Mouse (Mus musculus) gastrocnemius, postnatal 25 days (tissue): Measurements from ENCODE around the gene Spata31d1b. TPM values are rescaled to one million over a fixed set of nuclear protein-coding genes. Genes with fewer than 3 reads are reported as not detected.
"Not testable (repeated sequence)": the region's sequence is repeated elsewhere in the genome, so short reads cannot be mapped to it uniquely, and the experiment has no call there.

Source experiments
- DNase-seq: peaks from one replicate; pipeline ENCODE4 v3.0.0; 2022
- total RNA-seq, 2 experiments: library from RNA; stranded (reverse); gene quantifications; 1 replicate in 1 of 2; 2 replicates in 1 of 2; pipeline ENCODE4 v1.2.3; 2021

Spata31d1b gene
- total RNA-seq, 2 experiments from 2014 or later = not detected

GRCm38 (mm10) chr13:59695781-59696180, 16.3 kb upstream of the Spata31d1b start:
- no peak for DNase-seq

- no peak for DNase-seq
Observed at GRCm38 (mm10) chr13:59699131-59699530, 13.0 kb upstream of the Spata31d1b start.

- DNase-seq = not testable (repeated sequence)
Observed at GRCm38 (mm10) chr13:59700137-59700536, 11.9 kb upstream of the Spata31d1b start.

- no peak for DNase-seq
Observed at GRCm38 (mm10) chr13:59703514-59703913, 8.6 kb upstream of the Spata31d1b start.

- DNase-seq = no peak
Observed at GRCm38 (mm10) chr13:59704562-59704961, 7.5 kb upstream of the Spata31d1b start.

- DNase-seq = no peak
Observed at GRCm38 (mm10) chr13:59710230-59710629, 1.9 kb upstream of the Spata31d1b start, which contains the start of gene Spata31d1a. Gene Spata31d1a, minus strand, starts transcription at chr13:59710330.

GRCm38 (mm10) chr13:59713710-59714109, 1.6 kb downstream of the Spata31d1b start:
- no peak for DNase-seq

DNA sequence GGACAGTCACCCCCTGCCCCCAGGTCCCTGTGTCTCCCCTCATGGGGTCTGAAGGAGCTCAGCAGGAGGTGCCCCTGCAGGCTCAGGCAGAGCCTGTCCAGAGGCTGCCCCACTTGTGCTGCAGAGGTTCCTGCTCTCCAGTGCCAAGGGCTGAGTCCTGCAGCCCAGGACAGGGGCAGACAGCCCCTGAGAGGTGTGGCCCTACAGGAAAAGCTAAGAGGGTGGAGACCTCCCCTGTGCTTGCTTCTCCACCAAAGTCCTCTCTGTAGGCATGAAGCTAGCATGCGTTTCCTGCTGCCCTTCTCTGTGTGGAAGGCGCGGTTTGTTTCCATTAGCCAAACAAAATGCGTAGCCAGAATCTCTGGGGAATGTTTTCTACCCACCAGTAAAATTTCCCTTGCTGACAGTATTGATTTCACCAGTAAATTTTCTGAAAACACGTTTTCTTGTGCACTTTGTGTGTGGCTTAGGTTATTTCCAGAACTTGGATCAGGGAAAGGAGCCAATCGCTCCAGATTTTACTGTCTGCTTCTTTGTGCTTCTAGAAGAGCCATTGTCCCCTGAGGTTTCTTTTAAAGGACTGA, 6.9 kb downstream of the Spata31d1b start:
- DNase-seq = not testable (repeated sequence)

GRCm38 (mm10) chr13:59719475-59719874, 7.4 kb downstream of the Spata31d1b start:
- DNase-seq = no peak

DNA sequence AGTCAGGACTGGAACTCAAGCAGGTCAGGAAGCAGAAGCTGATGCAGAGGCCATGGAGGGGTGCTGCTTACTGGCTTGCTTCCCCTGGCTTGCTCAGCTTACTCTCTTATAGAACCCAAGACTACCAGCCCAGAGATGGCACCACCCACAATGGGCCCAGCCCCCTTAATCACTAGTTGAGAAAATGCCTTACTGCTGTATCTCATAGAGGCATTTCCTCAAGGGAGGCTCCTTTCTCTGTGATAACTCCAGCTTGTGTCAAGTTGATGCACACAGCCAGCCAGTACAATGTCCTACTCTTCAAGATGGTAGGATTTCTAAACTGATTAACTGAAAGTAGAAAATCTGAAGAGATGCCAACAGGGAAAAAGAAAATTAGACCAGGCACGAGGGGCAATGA, 10.0 kb downstream of the Spata31d1b start:
- not testable (repeated sequence) for DNase-seq

DNA sequence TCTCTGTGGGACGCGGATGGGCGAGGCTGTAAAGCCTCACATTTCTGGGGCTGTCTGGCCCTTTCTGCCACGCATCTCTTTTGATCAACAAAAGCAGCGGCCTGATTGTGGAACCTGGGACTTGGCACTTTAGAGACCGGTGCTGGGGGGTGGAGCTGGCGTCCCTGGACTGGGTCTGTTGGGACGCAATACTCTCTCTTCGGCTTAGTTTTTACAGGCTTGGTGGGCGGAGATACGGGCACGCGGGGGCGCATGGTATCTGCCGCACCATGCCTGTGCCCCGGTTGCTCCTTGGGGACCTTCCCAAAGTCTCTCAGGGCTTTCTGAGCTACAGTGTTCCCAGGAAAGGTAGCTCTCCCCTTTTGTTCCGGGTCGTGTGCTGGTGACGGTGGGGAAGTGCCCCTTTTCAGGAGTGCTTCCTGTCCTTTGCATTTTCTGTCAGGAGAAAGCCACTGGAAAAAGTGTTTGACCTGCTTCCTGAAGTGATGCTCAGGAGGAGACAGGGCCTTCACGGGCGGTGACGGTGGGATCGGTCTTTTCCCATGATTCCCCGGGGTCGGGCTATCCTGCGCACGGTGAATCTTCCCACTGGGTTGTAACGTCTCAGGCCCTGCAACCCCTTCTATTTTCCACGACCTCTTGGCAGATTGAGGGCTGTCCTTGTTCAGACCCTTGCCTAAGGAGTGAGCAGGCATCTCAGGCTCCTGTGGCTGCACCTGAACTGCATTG, 14.2 kb downstream of the Spata31d1b start:
- no peak for DNase-seq

DNA sequence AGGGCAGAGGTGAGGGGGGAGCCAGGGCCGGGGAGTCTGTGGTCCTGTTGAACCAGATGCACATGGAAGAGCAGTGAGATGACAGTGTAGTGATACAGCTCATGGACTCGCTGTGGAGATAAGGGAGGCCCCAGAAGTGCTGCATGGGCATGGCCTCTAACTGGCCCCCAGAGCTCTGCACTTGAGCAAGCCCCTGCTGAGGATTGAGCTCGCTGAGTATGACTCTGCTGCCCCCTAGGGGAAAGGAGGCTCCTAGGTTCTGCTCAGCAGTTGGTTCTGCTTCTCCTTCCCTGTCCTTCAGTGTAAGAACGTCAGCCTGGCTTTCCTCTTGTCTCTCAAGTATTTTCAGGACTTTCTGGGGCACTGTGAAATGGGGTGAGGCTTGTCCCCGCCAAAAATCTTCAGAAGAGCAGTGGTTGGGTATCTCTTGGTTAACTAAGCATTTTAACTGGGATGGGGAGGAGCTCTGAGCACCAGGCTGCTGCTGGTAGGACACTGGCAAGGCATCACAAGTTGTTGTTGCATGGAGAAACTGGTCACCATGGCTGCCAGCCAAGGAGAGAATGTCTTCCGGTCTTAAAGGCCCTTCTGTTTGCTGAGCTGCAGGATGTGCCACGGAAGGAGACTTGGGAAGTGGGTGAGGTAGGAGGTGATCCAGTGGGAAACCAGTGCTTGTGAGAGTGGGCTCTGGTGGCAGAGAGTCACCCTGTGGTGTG, 16.5 kb downstream of the Spata31d1b start:
- peak; percentile 52 for DNase-seq

- no peak for DNase-seq
Observed at GRCm38 (mm10) chr13:59731652-59732051, 19.6 kb downstream of the Spata31d1b start, which contains the start of gene Spata31d1d. Gene Spata31d1d, minus strand, starts transcription at chr13:59731752.

- DNase-seq = no peak
Observed at GRCm38 (mm10) chr13:59733936-59734335, 21.9 kb downstream of the Spata31d1b start.

GRCm38 (mm10) chr13:59734347-59734746, 22.3 kb downstream of the Spata31d1b start:
- not testable (repeated sequence) for DNase-seq

- DNase-seq = no peak
Observed at GRCm38 (mm10) chr13:59735190-59735589, 23.1 kb downstream of the Spata31d1b start.

GRCm38 (mm10) chr13:59738455-59738854, 26.4 kb downstream of the Spata31d1b start:
- no peak for DNase-seq

DNA sequence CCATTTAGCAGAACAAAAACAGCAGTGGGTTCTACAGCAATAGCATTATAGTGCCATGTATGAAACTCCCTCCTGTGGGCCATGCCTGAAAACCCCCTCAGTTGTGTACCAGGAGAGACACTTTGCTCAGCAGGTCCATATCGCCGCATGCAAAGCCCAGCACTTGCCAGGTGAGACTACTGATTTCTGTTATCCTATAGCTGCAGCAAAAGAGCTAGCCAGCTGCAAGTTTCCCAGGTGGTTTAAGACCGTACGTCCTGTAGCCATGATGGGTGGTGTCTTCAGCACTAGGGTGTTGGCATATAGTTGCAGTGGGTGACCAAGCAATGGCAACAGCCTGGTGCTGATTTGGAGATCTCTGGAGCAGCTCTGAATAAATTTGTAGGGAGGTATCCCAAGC, 27.3 kb downstream of the Spata31d1b start:
- no peak for DNase-seq

- DNase-seq = peak; percentile 34
Observed at GRCm38 (mm10) chr13:59741096-59741495, 29.0 kb downstream of the Spata31d1b start.

DNA sequence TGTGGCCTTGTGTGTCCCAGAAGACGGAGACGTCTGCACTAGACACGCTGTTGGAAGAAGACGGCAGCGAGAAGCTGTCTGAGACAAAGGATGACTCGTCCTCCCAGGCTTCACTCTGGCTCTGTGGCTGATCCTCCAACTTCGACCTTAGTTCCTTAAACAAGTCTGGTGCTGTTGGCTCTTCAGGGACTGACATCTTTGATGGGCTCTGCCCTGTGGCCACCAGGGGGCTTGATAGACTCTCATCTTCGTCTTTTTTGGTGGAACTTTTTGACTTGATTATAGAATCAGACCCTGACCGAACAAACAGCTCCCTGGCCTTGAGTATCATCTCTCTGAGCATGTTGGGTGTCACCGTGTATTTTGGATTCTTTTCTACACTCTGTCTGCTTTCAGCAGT, 29.6 kb downstream of the Spata31d1b start:
- no peak for DNase-seq

GRCm38 (mm10) chr13:59745462-59745861, 33.4 kb downstream of the Spata31d1b start:
- DNase-seq = no peak

- no peak for DNase-seq
Observed at GRCm38 (mm10) chr13:59746164-59746563, 34.1 kb downstream of the Spata31d1b start.

- no peak for DNase-seq
Observed at GRCm38 (mm10) chr13:59746711-59747110, 34.6 kb downstream of the Spata31d1b start, which contains the start of gene 1700014D04Rik. Gene 1700014D04Rik, minus strand, starts transcription at chr13:59746752.
